Mouse (Mus musculus) gastrocnemius, adult 18-20 months (tissue): Measurements from ENCODE around the gene RPS10-NUDT3. TPM values are rescaled to one million over a fixed set of nuclear protein-coding genes. Genes with fewer than 3 reads are reported as not detected.

Source experiments
- DNase-seq: peaks from one replicate; pipeline ENCODE4 v3.0.0; 2021; ENCODE audit warnings: low spot score
- total RNA-seq, 2 experiments: library from RNA; stranded (reverse); gene quantifications; 2 replicates each; pipeline ENCODE4 v1.2.3; 2021

RPS10-NUDT3 gene
- total RNA-seq, 2 experiments from 2014 or later: 1.5 TPM; not detected in 1

DNA sequence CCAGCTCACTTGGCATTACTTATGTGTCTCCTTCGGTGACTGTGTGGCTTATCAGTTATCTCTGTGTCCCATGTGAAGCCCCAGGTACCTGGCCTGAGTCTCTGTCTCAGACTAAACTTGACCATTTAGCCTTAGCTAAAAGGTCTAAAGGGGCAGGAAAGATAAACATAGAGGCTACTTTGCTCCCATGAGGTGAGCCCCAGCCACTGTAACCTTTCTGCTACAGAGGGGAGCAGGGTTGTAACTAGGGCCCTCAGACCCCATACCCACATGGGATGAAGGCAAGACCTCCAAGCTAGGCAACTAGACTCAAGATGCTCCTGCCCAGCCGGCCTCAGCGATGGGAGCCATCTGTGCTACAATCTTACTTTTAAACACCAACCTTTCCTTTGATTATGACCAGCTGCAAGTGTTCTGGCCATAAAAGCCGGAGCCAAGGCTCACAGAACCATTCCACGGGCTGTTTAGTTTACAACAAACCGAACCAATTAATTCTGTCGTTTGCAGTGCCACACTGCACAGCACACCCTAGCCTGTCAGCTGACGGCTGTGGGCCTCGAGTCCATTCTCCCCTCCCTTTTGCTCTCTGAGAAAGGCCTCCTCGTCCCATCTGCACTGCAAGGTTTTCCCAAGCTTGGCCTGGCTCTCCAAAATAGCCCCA, 59.8 kb downstream of the RPS10-NUDT3 start:
- no peak for DNase-seq

- peak; percentile 87 for DNase-seq
These were observed 60.4 kb downstream of the RPS10-NUDT3 start for GRCm38 (mm10) chr17:27574470-27575115.

DNA sequence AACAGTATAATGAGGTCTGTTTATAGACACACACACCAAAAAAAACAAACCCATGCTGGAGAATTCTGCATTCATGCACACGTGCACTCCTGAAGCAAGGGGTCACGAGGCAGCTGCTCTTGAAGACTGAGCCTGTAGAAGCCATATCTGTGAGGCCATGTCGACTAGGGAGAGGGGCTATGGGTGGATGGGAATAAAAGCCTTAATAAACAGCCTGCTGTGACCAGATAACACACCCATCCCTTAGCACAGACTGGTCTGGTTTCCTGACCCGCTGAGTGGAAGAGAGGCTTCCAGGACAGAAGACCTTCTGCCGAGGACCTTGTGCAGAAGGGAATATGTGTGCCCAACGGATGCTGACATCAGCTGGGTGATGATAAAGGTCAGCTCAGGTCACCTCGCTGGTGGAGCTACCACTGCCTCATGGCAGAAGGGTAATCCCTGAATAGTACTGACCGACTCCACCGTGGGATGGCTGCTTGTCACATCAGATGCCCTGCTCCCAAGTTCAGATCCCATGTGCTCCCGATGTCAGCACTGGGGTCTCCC, 61.2 kb downstream of the RPS10-NUDT3 start:
- no peak for DNase-seq

GRCm38 (mm10) chr17:27571315-27571714, 63.7 kb downstream of the RPS10-NUDT3 start:
- DNase-seq: no peak

- no peak for DNase-seq
These were observed 66.8 kb downstream of the RPS10-NUDT3 start for GRCm38 (mm10) chr17:27568228-27568627.

DNA sequence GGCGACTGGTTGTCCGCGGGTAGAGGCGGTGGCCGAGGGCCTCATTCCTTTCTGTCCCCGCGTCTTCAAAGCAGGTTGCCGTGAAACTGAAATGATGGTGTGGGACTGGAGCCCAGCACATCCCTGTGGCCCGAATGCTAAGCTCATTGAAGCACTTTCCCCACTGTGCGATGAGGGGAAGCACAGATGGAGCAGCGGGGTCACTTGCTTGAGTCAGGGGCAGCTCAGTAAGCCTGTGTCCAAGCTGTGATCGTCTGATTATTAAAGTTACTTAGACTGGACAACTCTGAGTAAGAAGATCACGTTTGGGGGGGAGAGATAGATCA, 69.1 kb downstream of the RPS10-NUDT3 start:
- no peak for DNase-seq

- peak; percentile 97 for DNase-seq
These were observed 69.7 kb downstream of the RPS10-NUDT3 start, which contains the start of gene AI413582 for GRCm38 (mm10) chr17:27565163-27565941. Gene AI413582, minus strand, starts transcription at chr17:27565756.

DNA sequence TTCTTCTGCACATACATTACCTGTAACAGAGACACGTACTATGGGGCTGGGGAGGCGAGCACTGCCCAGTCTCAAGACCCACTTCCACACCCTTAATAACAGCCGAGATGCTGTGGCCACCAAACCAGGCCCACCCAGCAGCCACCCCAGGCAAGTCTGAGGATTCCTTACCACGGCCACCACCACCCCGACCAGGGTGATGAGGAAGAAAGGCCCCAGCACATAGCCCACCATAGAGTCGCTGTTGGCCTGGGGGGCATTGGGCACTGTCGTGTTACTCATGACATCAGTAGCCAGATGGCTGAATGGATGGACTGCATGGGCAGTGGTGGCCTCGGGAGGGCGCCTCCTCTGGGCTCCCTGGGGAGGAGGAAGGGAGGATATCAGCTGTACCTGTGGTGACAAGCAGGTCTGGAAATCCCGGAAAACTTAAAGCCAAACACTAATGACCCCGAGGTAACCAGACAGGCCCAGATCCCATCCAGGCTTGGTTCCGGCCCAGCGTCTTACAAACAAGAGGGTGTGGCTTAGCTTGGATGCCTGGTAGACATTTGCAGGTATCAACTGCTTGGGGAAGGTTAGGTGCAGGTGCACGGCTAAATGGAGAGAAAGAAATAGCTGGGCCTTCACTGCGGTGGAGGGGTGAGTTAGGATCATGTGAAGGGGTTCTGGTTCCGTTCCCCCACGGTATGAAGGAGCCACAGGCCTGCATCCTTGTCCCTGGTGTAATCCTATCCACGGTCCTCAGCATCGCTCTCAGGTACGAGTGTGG, 70.4 kb downstream of the RPS10-NUDT3 start:
- DNase-seq: no peak

DNA sequence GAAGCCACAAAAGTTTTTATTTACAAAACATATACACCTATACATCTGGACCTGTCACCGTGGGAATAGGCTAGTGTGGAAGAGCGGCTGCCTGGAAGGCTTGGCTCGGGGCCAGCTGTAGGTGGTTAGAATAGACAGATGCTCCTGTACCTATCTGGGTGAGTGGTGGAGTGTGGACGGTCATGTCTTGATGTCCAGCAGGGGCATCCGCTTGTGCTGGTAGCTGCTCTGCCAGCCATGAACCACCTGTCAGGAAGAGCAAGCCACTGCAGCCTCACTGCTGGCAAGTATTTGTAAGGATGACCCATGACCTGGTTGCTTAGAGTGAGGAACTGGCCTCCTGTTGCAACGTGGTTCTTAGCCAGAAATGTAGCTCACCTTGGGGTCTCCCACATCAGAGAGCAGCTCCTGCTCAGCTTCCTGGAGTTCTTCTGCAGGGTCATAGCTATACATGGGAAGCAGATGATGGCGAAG, 71.2 kb downstream of the RPS10-NUDT3 start:
- no peak for DNase-seq

DNA sequence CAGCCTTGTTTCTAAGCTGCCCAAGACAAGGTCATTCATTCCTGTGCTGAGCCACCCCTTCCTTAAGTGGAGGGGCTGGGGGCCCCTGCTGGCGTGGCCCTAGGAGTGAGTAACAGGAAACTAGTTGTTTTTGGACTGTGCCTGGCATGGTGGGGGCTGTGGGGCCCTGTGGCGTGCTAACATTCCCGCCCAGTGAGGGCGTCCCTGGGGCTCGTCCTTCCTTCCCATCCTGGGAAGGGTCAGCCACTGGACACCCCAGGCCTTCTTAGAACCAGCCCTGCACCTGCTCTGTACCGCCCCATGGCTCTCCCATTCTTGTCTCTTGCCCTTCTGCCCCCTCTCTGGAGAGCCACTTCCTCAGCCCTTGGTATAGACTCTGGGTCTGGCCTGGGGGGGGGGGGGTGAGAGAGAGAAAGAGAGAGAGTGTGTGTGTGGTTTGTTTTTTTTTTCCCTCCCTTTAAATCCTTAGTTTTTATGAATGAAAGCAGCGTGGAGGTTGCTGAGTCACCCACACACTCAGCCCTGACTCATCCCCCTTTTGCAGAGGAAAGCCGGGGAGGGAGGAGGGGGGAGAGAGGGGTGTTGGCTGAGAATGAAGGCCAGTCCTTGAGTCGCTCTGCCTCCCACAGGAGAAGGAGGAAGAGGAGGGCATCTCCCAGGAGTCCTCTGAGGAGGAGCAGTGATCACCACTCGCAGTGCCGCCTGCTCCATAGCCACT, 73.1 kb downstream of the RPS10-NUDT3 start:
- no peak for DNase-seq

- DNase-seq: no peak
These were observed 74.0 kb downstream of the RPS10-NUDT3 start for GRCm38 (mm10) chr17:27560926-27561480.

DNA sequence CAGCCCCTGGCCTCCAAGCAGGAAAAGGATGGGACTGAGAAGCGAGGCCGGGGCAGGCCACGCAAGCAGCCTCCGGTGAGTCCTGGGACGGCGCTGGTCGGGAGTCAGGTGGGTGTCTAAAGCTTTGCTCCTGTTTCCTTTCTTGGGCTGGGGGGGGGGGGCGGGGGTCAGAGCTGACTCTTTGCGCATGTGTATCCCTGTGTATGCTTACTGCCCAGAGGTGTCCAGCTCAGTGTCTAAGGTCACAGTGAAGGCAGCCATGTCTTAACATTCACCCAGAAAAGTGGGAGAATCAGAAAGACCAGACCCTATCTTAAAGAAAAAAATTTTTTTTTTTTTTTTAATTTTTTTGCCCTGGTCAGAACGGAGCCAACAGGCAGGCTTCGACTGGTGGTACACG, 75.4 kb downstream of the RPS10-NUDT3 start:
- DNase-seq: no peak

DNA sequence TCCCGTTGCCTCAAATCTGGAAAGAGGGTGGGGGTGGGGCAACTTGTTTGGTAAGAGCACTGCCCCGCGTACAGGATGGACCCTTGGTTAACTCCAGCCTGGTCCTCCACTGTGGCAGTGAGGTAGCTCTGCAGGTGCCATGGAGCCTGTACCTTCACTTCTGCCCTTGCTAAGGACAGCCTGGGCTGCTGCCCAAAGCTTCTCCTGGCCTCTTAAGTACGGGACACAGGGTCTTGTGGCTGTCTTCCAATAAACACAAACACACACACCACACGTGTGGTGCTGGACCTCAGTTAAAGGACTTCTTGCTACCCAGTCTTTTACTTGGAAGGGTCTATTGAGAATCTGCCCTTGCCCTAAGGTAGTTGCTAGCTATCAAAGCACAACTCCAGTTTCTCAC, 76.2 kb downstream of the RPS10-NUDT3 start:
- DNase-seq: no peak

- no peak for DNase-seq
These were observed 76.9 kb downstream of the RPS10-NUDT3 start for GRCm38 (mm10) chr17:27557927-27558661.

GRCm38 (mm10) chr17:27557181-27557926, 77.7 kb downstream of the RPS10-NUDT3 start:
- no peak for DNase-seq

- DNase-seq: peak; percentile 77
These were observed 78.6 kb downstream of the RPS10-NUDT3 start, which contains the start of gene Hmga1 for GRCm38 (mm10) chr17:27556315-27557011. Gene Hmga1, plus strand, starts transcription at chr17:27556497.

DNA sequence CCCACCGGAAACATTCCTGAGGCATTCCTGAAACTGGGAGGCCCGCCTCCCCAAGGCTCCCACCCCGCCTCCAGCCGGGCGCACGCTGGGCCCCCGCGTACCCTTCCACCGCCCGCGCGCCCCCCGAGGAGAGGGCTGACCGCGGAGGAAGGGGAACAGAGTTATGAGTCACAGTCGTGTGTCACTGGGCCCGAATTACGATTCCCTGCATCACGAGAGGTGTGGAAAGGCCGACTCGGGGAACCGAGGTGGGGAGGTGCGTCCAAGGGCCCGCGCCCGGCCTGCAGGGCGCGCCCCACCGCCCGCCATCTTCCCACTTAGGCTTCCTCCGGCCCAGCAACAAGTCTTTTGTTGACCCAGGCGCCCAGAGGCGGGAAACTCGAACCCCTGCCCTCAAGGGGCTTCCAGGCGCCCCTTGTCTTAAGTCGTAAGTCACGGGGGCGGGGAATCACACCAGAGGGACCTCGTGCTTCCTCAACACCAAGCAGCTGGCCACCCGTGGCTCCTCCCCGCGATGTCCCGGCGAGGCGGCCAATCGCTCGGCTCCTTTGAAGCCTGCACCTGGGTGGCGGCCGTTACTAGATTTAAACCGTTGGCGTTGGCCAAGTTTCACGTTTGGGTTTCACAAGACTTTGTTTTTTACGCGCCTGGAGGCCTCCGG, 79.4 kb downstream of the RPS10-NUDT3 start:
- DNase-seq: peak; percentile 43
